ENCODE assay signal across 8 mouse cellular contexts in the genomic region with DNA sequence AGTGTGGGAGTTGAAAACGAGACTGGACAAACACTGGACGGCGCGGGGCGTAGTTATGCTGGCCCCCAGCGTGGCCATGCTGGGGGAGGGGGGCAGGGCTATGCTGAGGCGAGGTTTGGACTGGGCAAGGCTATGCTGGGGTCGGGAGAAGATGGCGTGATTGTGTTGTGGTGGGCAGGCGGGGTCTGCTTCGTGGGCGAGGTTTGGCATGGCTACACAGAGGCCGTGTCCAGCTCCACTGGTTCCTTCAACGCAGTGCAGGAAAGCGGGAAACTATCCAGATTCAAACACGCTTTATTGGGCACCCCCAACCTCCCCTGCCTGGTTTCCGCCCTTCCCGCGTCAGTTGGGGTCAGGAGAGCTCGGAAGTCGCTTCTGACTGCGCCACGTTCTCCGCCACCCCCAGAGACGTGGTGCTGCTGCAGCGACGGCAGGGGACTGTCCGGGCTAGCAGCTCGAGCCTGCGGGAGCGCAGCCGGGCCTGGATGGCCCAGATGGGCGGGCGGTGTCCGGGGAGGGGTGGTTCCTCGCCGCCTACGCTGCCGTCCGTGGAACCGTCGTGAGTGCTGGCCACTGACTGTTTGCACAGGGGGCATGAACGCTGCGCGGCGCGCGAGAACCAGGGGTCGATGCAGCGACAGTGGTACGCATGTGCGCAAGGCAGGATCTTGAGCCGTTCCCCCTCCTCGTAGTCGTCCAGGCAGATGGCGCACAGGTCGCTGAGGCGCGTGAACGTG. TPM values are rescaled to one million over a fixed set of nuclear protein-coding genes. Genes with fewer than 3 reads are reported as not detected.
DNase-seq lines count a peak whose midpoint lies in the region; ATAC-seq and TF ChIP-seq lines count a peak whose summit lies in the region.
"Had no signal": no experiment of that assay in that cellular context is flagged by ENCODE, and none has a peak within 500 bp of the region (broad histone marks: within the 10 kb centered on the region; RNA-seq: fewer than 3 reads in every experiment).

No protein-coding gene starts in this region.

- H3K4me2 ChIP-seq in lung, embryonic 14.5 days = peak overlapping the region; percentile 54
- H3K4me2 ChIP-seq in intestine, postnatal 0 days (replicated peaks; ENCODE audit: low read depth) = peak overlapping the region; percentile 47

- TF ChIP-seq POLR2A in small intestine, adult 2 months (IDR thresholded peaks at IDR 0.05; ENCODE audit: low read depth, low read length) = no peak

- H3K4me3 ChIP-seq in lung, embryonic 14.5 days (ENCODE audit: low read depth, low read length) = peak overlapping the region; percentile 22
- peak overlapping the region; percentile 38 for H3K4me3 ChIP-seq in forebrain, embryonic 10.5 days
- H3K4me3 ChIP-seq in intestine, postnatal 0 days (ENCODE audit: low read depth, low read length) = peak overlapping the region; percentile 18
- peak overlapping the region; percentile 27 for H3K4me3 ChIP-seq in small intestine, adult 2 months (ENCODE audit: low read depth, low read length)

- no peak overlapping the region for H3K9ac ChIP-seq in lung, embryonic 14.5 days
- no peak overlapping the region for H3K9ac ChIP-seq in intestine, postnatal 0 days (ENCODE audit: low read depth, low read length)

- peaks cover 48% of the 10 kb centered on the region for H3K27me3 ChIP-seq in lung, embryonic 14.5 days (ENCODE audit: insufficient read depth, low read length)
- peaks cover 87% of the 10 kb centered on the region for H3K27me3 ChIP-seq in forebrain, embryonic 10.5 days (ENCODE audit: poor library complexity, severe bottlenecking)
- H3K27me3 ChIP-seq in intestine, postnatal 0 days (replicated peaks; ENCODE audit: control insufficient read depth, insufficient read depth, low read length) = peaks cover 38% of the 10 kb centered on the region
- H3K27me3 ChIP-seq in small intestine, adult 2 months (ENCODE audit: control insufficient read depth, insufficient read depth, low read length) = peaks cover 35% of the 10 kb centered on the region

- no peaks in the 10 kb centered on the region; the same call in 1 of the 2 replicates for H3K4me1 ChIP-seq in lung, embryonic 14.5 days (ENCODE audit: insufficient read depth)
- peaks cover 76% of the 10 kb centered on the region for H3K4me1 ChIP-seq in forebrain, embryonic 10.5 days
- H3K4me1 ChIP-seq in intestine, postnatal 0 days (replicated peaks; ENCODE audit: control insufficient read depth, insufficient read depth, low read length) = no peaks in the 10 kb centered on the region
- H3K4me1 ChIP-seq in small intestine, adult 2 months (ENCODE audit: control insufficient read depth, insufficient read depth, insufficient read length, low read length) = peaks cover 26% of the 10 kb centered on the region

- DNase-seq in lung, embryonic 14.5 days = peak; percentile 59
- DNase-seq in lung, postnatal 14 days = no peak
- peak; percentile 27 for DNase-seq in forebrain, embryonic 10.5 days (ENCODE audit: extremely low spot score, low spot score)
- DNase-seq in urinary bladder, postnatal 36 days (ENCODE audit: low spot score in 2 of 2) = no peak
- DNase-seq in left cerebral cortex, adult 11 months (ENCODE audit: low spot score) = no peak

- no peaks in the 10 kb centered on the region for H3K9me3 ChIP-seq in lung, embryonic 14.5 days (ENCODE audit: low read depth, low read length)
- H3K9me3 ChIP-seq in forebrain, embryonic 10.5 days = peaks cover 15% of the 10 kb centered on the region
- H3K9me3 ChIP-seq in intestine, postnatal 0 days (ENCODE audit: control insufficient read depth) = no peaks in the 10 kb centered on the region

- WGBS in lung, embryonic 14.5 days = 6% methylated on average over 53 of the region's 60 CpGs
- WGBS in forebrain, embryonic 10.5 days = 8% methylated on average over 60 of the region's 60 CpGs
- WGBS in intestine, postnatal 0 days = 6% methylated on average over 60 of the region's 60 CpGs
- 8% methylated on average over 60 of the region's 60 CpGs for whole genome bisulfite sequencing in small intestine, adult 2 months

- no peak for ATAC-seq in lung, embryonic 14.5 days (ENCODE audit: insufficient read depth)
- ATAC-seq in intestine, postnatal 0 days = no peak

- H3K36me3 ChIP-seq in lung, embryonic 14.5 days (ENCODE audit: insufficient read depth) = no peaks in the 10 kb centered on the region
- no peaks in the 10 kb centered on the region for H3K36me3 ChIP-seq in forebrain, embryonic 10.5 days (replicated peaks)
- no peaks in the 10 kb centered on the region for H3K36me3 ChIP-seq in intestine, postnatal 0 days (ENCODE audit: control insufficient read depth, insufficient read depth)
- no peaks in the 10 kb centered on the region for H3K36me3 ChIP-seq in small intestine, adult 2 months (ENCODE audit: control insufficient read depth, insufficient read depth, low read length)

- H3K27ac ChIP-seq in lung, embryonic 14.5 days (ENCODE audit: low read depth) = no peak overlapping the region
- peak overlapping the region; percentile 97 for H3K27ac ChIP-seq in forebrain, embryonic 10.5 days
- H3K27ac ChIP-seq in intestine, postnatal 0 days (ENCODE audit: low read depth, low read length) = no peak overlapping the region
- no peak overlapping the region for H3K27ac ChIP-seq in small intestine, adult 2 months (ENCODE audit: insufficient read depth, low read depth, low read length)

- no peak for TF ChIP-seq CTCF in lung, embryonic 14.5 days (IDR thresholded peaks at IDR 0.05; ENCODE audit: low read depth)
- no peak for TF ChIP-seq CTCF in intestine, postnatal 0 days (IDR thresholded peaks at IDR 0.05; ENCODE audit: low read depth)
- TF ChIP-seq CTCF in small intestine, adult 2 months (IDR thresholded peaks at IDR 0.05; ENCODE audit: extremely low read depth, insufficient read length, insufficient replicate concordance, low read depth, low read length) = no peak

RNA-seq across cellular contexts. Expression of gene Znrf4, which starts 1.1 kb away (rescaled TPM):
- not detected in 2 replicates for polyA plus RNA-seq in lung, embryonic 14.5 days (2014; fragmentation: Nextera tagmentation; extraction: Ambion mirVana)
- not detected in 2 replicates for polyA plus RNA-seq in forebrain, embryonic 10.5 days (2016; fragmentation: Nextera tagmentation; extraction: Ambion mirVana)
- polyA plus RNA-seq in intestine, postnatal 0 days (2015; fragmentation: Nextera tagmentation; extraction: Ambion mirVana) = not detected in 2 replicates
- polyA plus RNA-seq in small intestine, adult 2 months (2012; rRNA removed) = not detected in 2 replicates
- polyA plus RNA-seq: liver, adult 2 months had no signal

RNA-seq across cellular contexts. Expression of gene Ptprs, which starts 34.9 kb away (rescaled TPM):
- polyA plus RNA-seq in lung, embryonic 14.5 days (2014; fragmentation: Nextera tagmentation; extraction: Ambion mirVana) = 96.8 and 112 TPM in 2 replicates
- 80.3 and 91.5 TPM in 2 replicates for polyA plus RNA-seq in forebrain, embryonic 10.5 days (2016; fragmentation: Nextera tagmentation; extraction: Ambion mirVana)
- polyA plus RNA-seq in intestine, postnatal 0 days (2015; fragmentation: Nextera tagmentation; extraction: Ambion mirVana) = 15.2 and 15.7 TPM in 2 replicates
- 42.5 and 54.1 TPM in 2 replicates for polyA plus RNA-seq in small intestine, adult 2 months (2012; rRNA removed)

RNA-seq across cellular contexts. Expression of gene Gm20219, which starts 43.0 kb away (rescaled TPM):
- polyA plus RNA-seq in lung, embryonic 14.5 days (2014; fragmentation: Nextera tagmentation; extraction: Ambion mirVana) = 1.4 and 1.6 TPM in 2 replicates
- 1.1 and 1.3 TPM in 2 replicates for polyA plus RNA-seq in forebrain, embryonic 10.5 days (2016; fragmentation: Nextera tagmentation; extraction: Ambion mirVana)
- polyA plus RNA-seq in intestine, postnatal 0 days (2015; fragmentation: Nextera tagmentation; extraction: Ambion mirVana) = not detected in 2 replicates
- polyA plus RNA-seq in small intestine, adult 2 months (2012; rRNA removed) = 2.7 TPM in 2 replicates

Comparison
In these comparisons a context has a peak if more than half of its experiments do, and no peak if none do; other contexts are left out.
1. DNase-seq: peak in lung, embryonic 14.5 days (single experiment) and forebrain, embryonic 10.5 days (single experiment); none in lung, postnatal 14 days (single experiment), urinary bladder, postnatal 36 days (0 of 2) and left cerebral cortex, adult 11 months (single experiment).
2. Peak in every context shown above with its lines, with median percentiles within 50 percentile points of each other: H3K4me3 ChIP-seq.